Mouse (Mus musculus): ENCODE data around the gene C1s1. TPM values are rescaled to one million over a fixed set of nuclear protein-coding genes. Genes with fewer than 3 reads are reported as not detected.
"Not testable (repeated sequence)": the region's sequence is repeated elsewhere in the genome, so short reads cannot be mapped to it uniquely, and the experiment has no call there.

Gene C1s1
- polyA plus RNA-seq, 1 experiment from 2014 or later = 0.39 TPM

DNA sequence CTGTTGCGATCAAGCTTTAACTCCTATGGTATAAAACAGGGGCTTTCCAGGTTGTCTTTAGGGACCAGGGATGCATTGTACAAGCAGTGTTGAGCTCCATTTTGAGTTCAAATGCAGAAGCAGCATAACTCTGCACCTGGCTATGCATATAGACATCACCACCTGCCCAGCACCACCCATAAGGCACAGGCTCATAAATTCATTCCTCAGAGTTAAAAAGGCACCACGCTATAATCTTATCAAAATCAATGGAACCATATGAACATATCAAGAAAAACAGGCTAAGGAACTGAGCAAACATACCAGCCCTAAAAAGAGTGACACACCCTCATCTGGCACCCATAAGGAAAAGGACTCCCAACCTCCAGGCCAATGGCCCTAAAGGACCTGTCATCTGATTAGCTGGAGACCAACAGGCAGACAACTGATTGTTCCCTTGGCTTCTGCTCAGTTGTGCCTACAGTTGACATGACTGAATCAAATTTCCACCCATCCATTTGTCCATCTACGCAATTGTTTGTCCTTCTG, 6.9 kb upstream of the C1s1 start:
- H3K9ac ChIP-seq = no peak overlapping the region
- H3K27ac ChIP-seq (replicated peaks) = no peak overlapping the region
- no peak overlapping the region for H3K4me2 ChIP-seq
- H3K9me3 ChIP-seq = peaks cover 14% of the 10 kb centered on the region
- no peaks in the 10 kb centered on the region for H3K36me3 ChIP-seq
- no peaks in the 10 kb centered on the region for H3K27me3 ChIP-seq
- no peaks in the 10 kb centered on the region for H3K4me1 ChIP-seq (replicated peaks)
- no peak for ATAC-seq (ENCODE audit: low read depth)
- no peak overlapping the region for H3K4me3 ChIP-seq
- 86% methylated on average over 3 of the region's 3 CpGs for WGBS

DNA sequence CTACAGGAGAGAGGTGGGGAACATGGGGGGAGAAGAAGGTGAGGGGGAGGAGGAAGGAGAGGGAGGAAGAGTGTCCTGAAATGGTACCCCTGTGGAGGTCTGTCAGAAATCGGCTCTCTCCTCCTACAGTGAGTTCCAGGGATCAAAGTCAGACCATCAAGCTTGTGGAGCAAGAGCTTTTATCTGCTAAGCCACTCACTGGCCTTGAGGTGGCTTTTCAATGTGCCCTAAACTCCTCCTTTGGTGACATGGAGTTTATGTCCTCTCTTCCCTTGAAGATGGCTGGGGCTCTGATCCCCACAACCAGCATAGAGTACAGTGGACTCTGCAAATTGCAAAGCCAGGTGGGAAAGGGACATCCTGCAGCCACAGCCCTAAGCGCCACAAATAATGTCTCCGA, 5.8 kb upstream of the C1s1 start:
- 87% methylated on average over 3 of the region's 3 CpGs for WGBS
- H3K4me1 ChIP-seq (replicated peaks); ATAC-seq (ENCODE audit: low read depth); H3K36me3 ChIP-seq; H3K27me3 ChIP-seq; H3K27ac ChIP-seq (replicated peaks); H3K4me3 ChIP-seq; H3K4me2 ChIP-seq; H3K9ac ChIP-seq: not testable (repeated sequence)
- H3K9me3 ChIP-seq = peaks cover 14% of the 10 kb centered on the region

DNA sequence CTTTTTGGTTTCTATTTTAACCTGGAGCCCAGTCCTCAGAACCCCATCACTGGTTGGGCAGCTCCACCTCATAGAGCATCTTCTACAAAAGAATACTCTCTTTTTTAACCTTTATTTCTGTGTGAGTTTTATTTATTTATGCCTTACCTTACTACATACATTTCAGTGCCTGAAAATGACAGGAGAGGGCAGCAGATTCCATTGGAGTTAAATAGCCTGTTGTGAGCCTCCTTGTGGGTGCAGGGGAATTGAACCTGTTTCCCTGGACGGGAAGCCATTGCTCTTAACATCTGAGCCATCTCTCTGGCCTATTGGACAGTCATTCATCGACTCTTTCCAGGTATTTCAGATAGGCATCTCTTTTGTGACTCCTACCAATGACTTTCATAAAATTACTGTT, 3.3 kb upstream of the C1s1 start:
- Histone ChIP-seq H3K27me3 (no peaks in the 10 kb centered on the region), H3K9me3 (peaks cover 9% of the 10 kb centered on the region), H3K36me3 (no peaks in the 10 kb centered on the region), H3K4me3 (no peak overlapping the region), H3K9ac (no peak overlapping the region), H3K4me1 (replicated peaks) (no peaks in the 10 kb centered on the region), H3K4me2 (no peak overlapping the region), H3K27ac (replicated peaks) (no peak overlapping the region)
- ATAC-seq (ENCODE audit: low read depth) = no peak
- WGBS = 78% methylated on average over 2 of the region's 2 CpGs

DNA sequence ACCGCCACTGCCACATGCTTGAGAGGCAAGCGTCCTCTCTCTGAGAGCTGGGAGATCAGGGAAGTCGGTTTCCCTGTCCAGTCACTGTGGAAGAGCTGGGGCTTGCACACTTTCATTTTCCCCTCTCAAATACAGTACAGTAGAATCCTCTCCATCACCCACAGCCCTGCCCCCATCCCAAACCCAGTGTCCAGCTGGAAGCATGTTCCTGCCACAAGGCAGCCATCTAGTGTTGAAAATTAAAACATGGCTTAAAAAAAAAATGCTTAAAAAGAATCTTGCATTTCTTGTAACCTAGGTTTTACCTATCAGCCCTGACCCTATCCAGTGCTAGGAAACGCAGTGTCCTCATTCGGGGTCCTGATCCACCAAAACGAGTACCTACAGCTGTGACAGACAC, 2.3 kb upstream of the C1s1 start:
- 85% methylated on average over 6 of the region's 6 CpGs for WGBS
- no peaks in the 10 kb centered on the region for H3K27me3 ChIP-seq
- H3K9ac ChIP-seq = no peak overlapping the region
- ATAC-seq (ENCODE audit: low read depth) = no peak
- no peak overlapping the region for H3K27ac ChIP-seq (replicated peaks)
- no peaks in the 10 kb centered on the region for H3K4me1 ChIP-seq (replicated peaks)
- no peak overlapping the region for H3K4me2 ChIP-seq
- H3K4me3 ChIP-seq = no peak overlapping the region
- no peaks in the 10 kb centered on the region for H3K36me3 ChIP-seq
- peaks cover 5% of the 10 kb centered on the region for H3K9me3 ChIP-seq

DNA sequence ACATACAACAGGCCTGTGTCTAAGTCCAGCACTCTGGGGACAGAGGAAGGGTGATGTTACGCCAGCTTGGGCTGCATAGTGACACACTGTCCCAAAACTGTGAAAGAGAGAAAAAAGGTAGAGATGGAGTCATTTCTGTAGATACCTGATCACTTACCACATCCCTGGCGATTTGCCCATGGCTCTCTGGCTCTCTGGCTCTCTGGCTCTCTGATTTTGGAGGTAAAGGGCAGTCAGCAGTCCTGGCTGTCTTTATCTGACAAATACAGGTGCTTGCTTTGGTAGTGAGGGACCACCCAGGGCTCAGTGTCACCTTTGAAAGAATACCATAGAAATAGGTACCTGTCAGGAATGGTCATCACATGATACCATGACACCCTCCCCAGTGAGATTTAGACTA, 983 bp downstream of the C1s1 start:
- not testable (repeated sequence) for H3K27me3 ChIP-seq; H3K9me3 ChIP-seq; H3K9ac ChIP-seq; H3K4me2 ChIP-seq; ATAC-seq (ENCODE audit: low read depth); H3K4me3 ChIP-seq; H3K27ac ChIP-seq (replicated peaks); H3K4me1 ChIP-seq (replicated peaks); H3K36me3 ChIP-seq
- 77% methylated on average over 2 of the region's 2 CpGs for WGBS

DNA sequence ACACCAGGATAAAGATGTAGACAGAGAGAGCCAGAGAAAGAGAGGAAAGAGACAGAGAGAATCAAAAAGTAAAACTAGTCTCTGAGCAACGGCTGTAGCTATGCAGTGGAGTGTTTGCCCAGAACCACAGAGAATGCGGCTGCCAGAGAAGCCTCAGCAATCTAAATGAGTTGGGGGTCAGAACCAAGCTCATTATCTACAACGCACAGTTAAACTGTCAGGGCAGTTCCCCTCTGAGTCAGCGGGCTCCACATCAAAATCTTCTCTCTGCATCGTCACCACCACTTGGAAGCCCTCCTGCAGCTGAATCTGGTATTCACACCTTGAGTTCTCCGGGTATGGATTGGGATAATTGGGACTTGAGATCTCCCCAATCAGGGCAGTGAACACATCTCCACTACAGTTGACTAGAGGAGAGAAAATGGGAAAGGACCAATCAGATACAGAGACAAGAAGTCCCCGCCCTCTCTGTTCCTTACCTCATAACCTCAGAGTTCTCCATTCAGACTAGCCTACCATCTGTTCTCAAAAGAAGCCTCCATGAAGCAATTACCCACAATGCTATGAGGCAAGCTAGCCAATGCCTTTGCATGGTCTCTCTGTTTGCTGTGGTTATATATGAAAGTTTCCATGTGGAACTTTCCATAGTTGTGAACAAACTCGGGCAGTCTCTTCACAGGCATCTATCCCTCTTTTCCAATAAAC, 5.9 kb downstream of the C1s1 start:
- WGBS = 84% methylated on average over 8 of the region's 8 CpGs
- not testable (repeated sequence) for H3K4me3 ChIP-seq; H3K9me3 ChIP-seq; H3K4me1 ChIP-seq (replicated peaks); H3K4me2 ChIP-seq; H3K27ac ChIP-seq (replicated peaks); ATAC-seq (ENCODE audit: low read depth); H3K27me3 ChIP-seq; H3K36me3 ChIP-seq; H3K9ac ChIP-seq

DNA sequence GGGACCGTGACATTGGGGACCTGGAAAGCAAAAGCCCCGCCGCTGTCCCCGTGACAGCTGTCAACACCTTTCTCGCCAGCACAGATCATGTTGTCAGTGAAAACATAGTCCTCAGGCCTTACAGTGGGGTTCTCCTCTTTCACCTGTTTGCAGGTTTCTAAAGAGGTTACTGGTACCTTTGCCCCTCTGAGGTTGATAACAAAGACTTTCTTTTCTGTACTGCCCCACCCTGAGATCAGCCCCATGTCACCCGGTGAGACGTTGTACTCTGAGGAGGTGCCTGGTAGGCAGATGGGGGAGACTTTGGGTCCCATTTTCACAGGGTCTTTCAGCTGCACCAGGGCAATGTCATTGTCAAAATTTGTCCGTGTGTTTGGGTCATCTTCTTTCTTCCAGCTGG, 11.1 kb downstream of the C1s1 start:
- Histone ChIP-seq H3K4me3 (no peak overlapping the region), H3K36me3 (no peaks in the 10 kb centered on the region), H3K27ac (replicated peaks) (no peak overlapping the region), H3K9ac (no peak overlapping the region), H3K9me3 (no peaks in the 10 kb centered on the region), H3K4me1 (replicated peaks) (no peaks in the 10 kb centered on the region), H3K4me2 (no peak overlapping the region), H3K27me3 (no peaks in the 10 kb centered on the region)
- no peak for ATAC-seq (ENCODE audit: low read depth)
- WGBS = 89% methylated on average over 8 of the region's 8 CpGs

DNA sequence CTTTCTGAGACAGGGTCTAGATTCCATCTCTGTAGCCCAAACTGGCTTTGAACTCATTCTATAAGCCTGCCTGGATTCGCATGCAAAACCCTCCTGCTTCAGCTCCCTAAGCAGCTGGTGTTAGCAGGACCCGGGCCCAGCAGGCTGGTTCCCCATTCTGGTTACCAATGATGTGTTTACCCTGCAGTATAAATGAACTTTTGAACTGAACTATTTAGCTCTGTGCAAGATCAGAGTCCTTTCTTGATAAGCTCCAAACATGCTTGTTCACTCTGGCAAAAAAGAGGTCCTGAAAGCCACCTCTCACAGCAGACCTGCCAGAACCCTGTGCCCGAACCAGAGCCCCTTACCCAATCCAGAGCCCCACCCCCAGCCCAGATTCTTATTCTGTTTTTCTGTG, 14.3 kb downstream of the C1s1 start:
- no peaks in the 10 kb centered on the region for H3K4me1 ChIP-seq (replicated peaks)
- 85% methylated on average over 3 of the region's 3 CpGs for WGBS
- H3K27ac ChIP-seq (replicated peaks) = no peak overlapping the region
- no peak overlapping the region for H3K4me3 ChIP-seq
- no peak overlapping the region for H3K4me2 ChIP-seq
- no peaks in the 10 kb centered on the region for H3K27me3 ChIP-seq
- ATAC-seq (ENCODE audit: low read depth) = no peak
- H3K9ac ChIP-seq = no peak overlapping the region
- H3K9me3 ChIP-seq = no peaks in the 10 kb centered on the region
- no peaks in the 10 kb centered on the region for H3K36me3 ChIP-seq

DNA sequence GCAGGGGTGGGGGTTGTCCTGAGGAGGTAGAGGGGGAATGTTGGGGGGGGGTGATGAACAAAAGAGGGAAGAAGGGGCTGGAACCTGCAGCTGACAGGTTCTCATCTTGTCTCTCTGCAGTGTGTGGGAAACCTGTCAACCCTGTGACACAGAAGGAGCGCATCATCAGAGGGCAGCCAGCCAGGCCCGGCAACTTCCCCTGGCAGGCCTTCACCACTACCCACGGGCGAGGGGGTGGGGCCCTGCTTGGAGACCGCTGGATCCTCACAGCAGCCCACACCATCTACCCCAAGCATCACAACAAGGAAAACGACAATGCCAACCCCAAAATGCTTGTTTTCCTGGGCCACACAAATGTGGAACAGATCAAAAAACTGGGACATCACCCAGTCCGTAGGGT, 20.1 kb downstream of the C1s1 start:
- 86% methylated on average over 7 of the region's 7 CpGs for WGBS

DNA sequence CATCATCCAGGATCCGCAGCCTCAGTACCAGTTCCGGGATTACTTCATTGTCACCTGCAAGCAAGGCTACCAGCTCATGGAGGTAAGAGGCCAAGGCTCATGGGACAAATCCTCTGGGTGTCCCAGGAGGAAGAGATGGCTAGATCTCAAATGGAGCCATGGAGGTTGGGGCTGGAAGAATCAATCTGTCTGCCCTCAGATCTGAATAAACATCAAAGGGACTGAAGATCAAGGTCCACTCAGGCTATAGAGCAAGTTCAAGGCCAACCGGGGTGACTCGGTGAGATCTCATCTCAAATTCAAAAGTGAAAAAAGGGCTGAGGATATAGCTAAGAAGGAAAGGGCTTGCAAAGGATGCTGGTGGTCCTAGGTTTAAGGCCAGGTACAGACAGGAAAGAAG, 24.4 kb downstream of the C1s1 start:
- not testable (repeated sequence) for H3K4me1 ChIP-seq (replicated peaks); H3K36me3 ChIP-seq; H3K27me3 ChIP-seq; H3K4me3 ChIP-seq; H3K9ac ChIP-seq; H3K27ac ChIP-seq (replicated peaks); H3K9me3 ChIP-seq; H3K4me2 ChIP-seq; ATAC-seq (ENCODE audit: low read depth)
- 98% methylated on average over 4 of the region's 4 CpGs for WGBS

More for the DNA sequence above, 20.1 kb downstream of the C1s1 start:
- not testable (repeated sequence) for H3K9me3 ChIP-seq; H3K27ac ChIP-seq (replicated peaks); H3K9ac ChIP-seq; H3K36me3 ChIP-seq; ATAC-seq (ENCODE audit: low read depth); H3K4me3 ChIP-seq; H3K4me2 ChIP-seq; H3K27me3 ChIP-seq; H3K4me1 ChIP-seq (replicated peaks)

DNA sequence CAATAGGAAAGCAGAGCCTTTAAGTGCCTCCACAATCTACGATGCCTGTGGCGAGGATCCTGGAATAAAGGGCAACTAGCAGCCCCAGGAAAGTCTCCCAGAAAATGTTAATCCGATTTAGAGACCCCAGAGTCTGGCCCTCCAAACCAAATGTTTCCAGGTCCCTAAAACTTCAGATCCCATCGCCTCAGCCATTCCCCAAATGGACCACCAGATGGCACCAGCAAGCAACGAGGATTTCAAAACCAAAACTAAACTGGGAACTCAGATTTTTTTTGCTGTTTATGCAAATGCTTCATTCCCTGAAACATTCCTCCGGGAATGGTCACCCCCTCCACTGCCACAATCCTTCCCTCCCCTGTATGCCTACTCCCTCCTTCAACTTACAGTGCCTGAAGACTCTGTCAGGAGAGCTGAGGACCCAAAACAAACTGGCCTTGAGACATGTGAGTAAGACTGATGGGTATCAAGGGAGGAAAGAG, 29.8 kb downstream of the C1s1 start, which contains the start of gene C1ra:
C1ra (plus strand) TSS at position 51 of the 482 bp plus-strand sequence.
- no peak for ATAC-seq (ENCODE audit: low read depth)
- Histone ChIP-seq H3K27me3 (no peaks in the 10 kb centered on the region), H3K27ac (replicated peaks) (no peak within 1 kb of the TSS), H3K36me3 (no peaks in the 10 kb centered on the region), H3K9ac (no peak within 1 kb of the TSS), H3K4me3 (no peak within 1 kb of the TSS), H3K4me2 (peak within 1 kb of the TSS; percentile 42), H3K9me3 (no peaks in the 10 kb centered on the region), H3K4me1 (replicated peaks) (peaks cover 3% of the 10 kb centered on the region; the same call in 1 of the 2 replicates)
- WGBS = 14% methylated on average over 6 of the region's 6 CpGs

DNA sequence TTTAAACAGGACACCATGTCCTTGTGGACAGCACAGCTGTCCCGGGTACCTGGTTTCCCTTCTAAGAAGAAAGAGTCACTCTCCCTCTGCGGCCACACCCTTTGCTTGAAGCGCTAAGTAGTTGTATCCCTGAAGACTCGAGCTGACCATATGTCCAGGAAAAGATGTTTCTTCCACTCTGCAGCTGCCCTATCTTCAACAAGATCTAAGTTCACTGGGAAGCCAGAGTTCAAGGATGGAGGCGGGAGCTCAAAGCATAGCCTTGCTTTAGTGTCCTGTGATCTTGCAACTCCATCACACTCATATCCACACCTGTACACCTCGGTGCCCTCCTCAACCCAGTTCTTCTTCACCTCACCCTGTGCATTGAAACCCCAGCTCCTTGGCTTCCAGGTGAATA, 30.2 kb downstream of the C1s1 start:
- no peak overlapping the region for H3K4me2 ChIP-seq
- H3K27me3 ChIP-seq = no peaks in the 10 kb centered on the region
- ATAC-seq (ENCODE audit: low read depth) = no peak
- H3K9ac ChIP-seq = no peak overlapping the region
- no peak overlapping the region for H3K27ac ChIP-seq (replicated peaks)
- H3K36me3 ChIP-seq = no peaks in the 10 kb centered on the region
- H3K4me3 ChIP-seq = no peak overlapping the region
- WGBS = 64% methylated on average over 6 of the region's 6 CpGs
- H3K4me1 ChIP-seq (replicated peaks) = peaks cover 3% of the 10 kb centered on the region; the same call in 1 of the 2 replicates
- no peaks in the 10 kb centered on the region for H3K9me3 ChIP-seq

DNA sequence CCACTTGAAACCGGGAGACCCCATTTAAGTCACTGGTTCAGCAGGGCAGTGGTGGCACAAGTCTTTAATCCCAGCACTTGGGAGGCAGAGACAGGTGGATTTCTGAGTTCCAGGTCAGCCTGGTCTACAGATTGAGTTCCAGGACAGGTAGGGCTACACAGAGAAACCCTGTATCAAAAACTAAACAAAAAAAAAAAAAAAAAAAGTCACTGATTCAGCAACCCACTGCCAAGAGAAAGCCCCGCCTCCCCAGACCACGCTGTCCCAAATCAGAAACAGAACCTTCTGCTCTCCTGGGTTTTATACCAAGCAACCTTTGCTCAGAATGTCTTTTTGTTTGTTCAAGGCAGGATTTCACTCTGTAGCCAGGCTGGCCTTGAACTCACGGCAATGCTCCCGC, 33.0 kb downstream of the C1s1 start:
- not testable (repeated sequence) for H3K4me1 ChIP-seq (replicated peaks); H3K27ac ChIP-seq (replicated peaks)

More for the DNA sequence above, 33.0 kb downstream of the C1s1 start:
- H3K9me3 ChIP-seq; H3K27me3 ChIP-seq; ATAC-seq (ENCODE audit: low read depth); H3K9ac ChIP-seq; H3K4me3 ChIP-seq; H3K36me3 ChIP-seq; H3K4me2 ChIP-seq: not testable (repeated sequence)
- 87% methylated on average over 5 of the region's 5 CpGs for WGBS

Measured in neural tube, embryonic 13.5 days (tissue).